Mouse (Mus musculus): ENCODE data around the gene Ccdc180. TPM values are rescaled to one million over a fixed set of nuclear protein-coding genes. Genes with fewer than 3 reads are reported as not detected.
A peak's percentile ranks its signal among the peaks of the same experiment; 100 is the strongest.

Gene Ccdc180
- 0.23 and 0.33 TPM in 2 replicates for total RNA-seq (2021)
- long read RNA-seq, experiment 1 = 0 reads
- long read RNA-seq, experiment 2 = 0 reads

- peak; percentile 95 for DNase-seq
These were observed at the start of gene Ccdc180 for GRCm38 (mm10) chr4:45890066-45890761. Gene Ccdc180, plus strand, starts transcription at chr4:45890303.

- peak; percentile 45 for DNase-seq
These were observed 45.7 kb upstream of the Ccdc180 start for GRCm38 (mm10) chr4:45844355-45844754.

GRCm38 (mm10) chr4:45846263-45846662, 43.8 kb upstream of the Ccdc180 start:
- DNase-seq = no peak

- no peak for DNase-seq
These were observed 41.8 kb upstream of the Ccdc180 start, which contains the start of gene Stra6l for GRCm38 (mm10) chr4:45848109-45848824. Gene Stra6l, plus strand, starts transcription at chr4:45848664.

GRCm38 (mm10) chr4:45848825-45849156, 41.3 kb upstream of the Ccdc180 start:
- DNase-seq = no peak

- DNase-seq = no peak
These were observed 40.7 kb upstream of the Ccdc180 start for GRCm38 (mm10) chr4:45849419-45849818.

- peak; percentile 76 for DNase-seq
These were observed 38.5 kb upstream of the Ccdc180 start for GRCm38 (mm10) chr4:45851640-45852051.

- no peak for DNase-seq
These were observed 36.4 kb upstream of the Ccdc180 start for GRCm38 (mm10) chr4:45853496-45854246.

GRCm38 (mm10) chr4:45855803-45856424, 34.2 kb upstream of the Ccdc180 start:
- DNase-seq = peak; percentile 88

GRCm38 (mm10) chr4:45861160-45861559, 28.9 kb upstream of the Ccdc180 start:
- DNase-seq = no peak

GRCm38 (mm10) chr4:45867416-45867815, 22.7 kb upstream of the Ccdc180 start:
- DNase-seq = no peak

GRCm38 (mm10) chr4:45869021-45869815, 20.9 kb upstream of the Ccdc180 start:
- DNase-seq = no peak

GRCm38 (mm10) chr4:45872147-45872546, 18.0 kb upstream of the Ccdc180 start:
- no peak for DNase-seq

- peak; percentile 59 for DNase-seq
These were observed 11.2 kb upstream of the Ccdc180 start for GRCm38 (mm10) chr4:45878929-45879328.

- DNase-seq = no peak
These were observed 7.6 kb upstream of the Ccdc180 start for GRCm38 (mm10) chr4:45882521-45882920.

- no peak for DNase-seq
These were observed 6.9 kb upstream of the Ccdc180 start for GRCm38 (mm10) chr4:45883250-45883649.

- DNase-seq = no peak
These were observed 616 bp upstream of the Ccdc180 start for GRCm38 (mm10) chr4:45889487-45889886.

GRCm38 (mm10) chr4:45896425-45897081, 6.5 kb downstream of the Ccdc180 start:
- DNase-seq = no peak

- DNase-seq = no peak
These were observed 8.3 kb downstream of the Ccdc180 start for GRCm38 (mm10) chr4:45898413-45898812.

GRCm38 (mm10) chr4:45909256-45909655, 19.2 kb downstream of the Ccdc180 start:
- no peak for DNase-seq

- DNase-seq = no peak
These were observed 19.8 kb downstream of the Ccdc180 start for GRCm38 (mm10) chr4:45909924-45910323.
